Mouse (Mus musculus): ENCODE measurements around the gene Wdr54. TPM values are rescaled to one million over a fixed set of nuclear protein-coding genes. Genes with fewer than 3 reads are reported as not detected.

The Wdr54 gene
- total and polyA plus RNA-seq, 3 experiments = 1.9 to 10.3 (median 7.8) TPM

GRCm38 (mm10) chr6:83117616-83118015 is 38.6 kb downstream of the Wdr54 start:
- dilution Hi-C loops (cut with MboI; ENCODE audit: extremely low pct_ligation_motif_present, extremely low pct_unique_long_range_greater_than_20kb, low sequenced_read_pairs) = no loop called here
- Histone ChIP-seq H3K27me3 (replicated peaks) (no peaks in the 10 kb centered on the region), H3K79me2 (replicated peaks; ENCODE audit: control insufficient read depth, extremely low read depth, insufficient read depth, poor library complexity, severe bottlenecking) (peaks cover 22% of the 10 kb centered on the region), H3K4me1 (ENCODE audit: control insufficient read depth in 1 of 2, insufficient read depth in 2 of 2) (peaks cover 30 to 74% of the 10 kb centered on the region in 2 experiments), H3K36me3 (replicated peaks in 1 of 2; ENCODE audit: control insufficient read depth in 1 of 2, insufficient read depth in 1 of 2, low read length in 1 of 2) (peaks cover 15 to 30% of the 10 kb centered on the region in 2 experiments), H3K27ac (ENCODE audit: insufficient read depth, low read depth) (no peak overlapping the region), H3K4me2 (ENCODE audit: insufficient read depth, low read depth, poor library complexity, severe bottlenecking) (no peak overlapping the region), H3K9me3 (replicated peaks; ENCODE audit: low read length) (no peaks in the 10 kb centered on the region), H3K4me3 (replicated peaks in 1 of 3; ENCODE audit: low read depth in 2 of 3, low read length in 2 of 3, poor library complexity in 1 of 3) (no peak overlapping the region), H3K9ac (ENCODE audit: insufficient read depth, low read depth) (no peak overlapping the region)
- no peak for DNase-seq (ENCODE audit: extremely low read depth)
- in situ Hi-C loops (cut with MboI; ENCODE audit: low pct_ligation_motif_present, low pct_unique_long_range_greater_than_20kb, low sequenced_read_pairs) = loop anchor here (5.0 kb wide), 1 partner anchor 40 kb away; the partner anchor contains the start of genes 1700003E16Rik and Wdr54
- TF ChIP-seq ZKSCAN1 (IDR thresholded peaks at IDR 0.05; ENCODE audit: borderline replicate concordance, low read depth, low read length) (no peak), ZMIZ1 (IDR thresholded peaks at IDR 0.05; ENCODE audit: low read depth, low read length) (no peak), TBP (conservative IDR thresholded peaks at IDR 0.05; ENCODE audit: low read depth, low read length) (no peak), TCF12 (IDR thresholded peaks at IDR 0.05; ENCODE audit: low read depth, low read length) (no peak)

GRCm38 (mm10) chr6:83117165-83117438 is 39.1 kb downstream of the Wdr54 start:
- in situ Hi-C loops (cut with MboI; ENCODE audit: low pct_ligation_motif_present, low pct_unique_long_range_greater_than_20kb, low sequenced_read_pairs) = loop anchor here (5.0 kb wide), 1 partner anchor 40 kb away; the partner anchor contains the start of genes 1700003E16Rik and Wdr54
- H3K36me3 ChIP-seq (replicated peaks in 1 of 2; ENCODE audit: control insufficient read depth in 1 of 2, insufficient read depth in 1 of 2, low read length in 1 of 2) = peaks cover 15 to 32% of the 10 kb centered on the region in 2 experiments
- H3K27me3 ChIP-seq (replicated peaks) = no peaks in the 10 kb centered on the region
- no peak for DNase-seq (ENCODE audit: extremely low read depth)
- no peak overlapping the region for H3K4me2 ChIP-seq (ENCODE audit: insufficient read depth, low read depth, poor library complexity, severe bottlenecking)
- no peak overlapping the region for H3K4me3 ChIP-seq (replicated peaks in 1 of 3; ENCODE audit: low read depth in 2 of 3, low read length in 2 of 3, poor library complexity in 1 of 3)
- H3K9ac ChIP-seq (ENCODE audit: insufficient read depth, low read depth) = no peak overlapping the region; the same call in 1 of the 2 replicates
- H3K4me1 ChIP-seq (ENCODE audit: control insufficient read depth in 1 of 2, insufficient read depth in 2 of 2) = peaks cover 30 to 69% of the 10 kb centered on the region in 2 experiments
- H3K27ac ChIP-seq (ENCODE audit: insufficient read depth, low read depth) = no peak overlapping the region
- H3K79me2 ChIP-seq (replicated peaks; ENCODE audit: control insufficient read depth, extremely low read depth, insufficient read depth, poor library complexity, severe bottlenecking) = peaks cover 22% of the 10 kb centered on the region
- H3K9me3 ChIP-seq (replicated peaks; ENCODE audit: low read length) = no peaks in the 10 kb centered on the region
- dilution Hi-C loops (cut with MboI; ENCODE audit: extremely low pct_ligation_motif_present, extremely low pct_unique_long_range_greater_than_20kb, low sequenced_read_pairs) = no loop called here
- TF ChIP-seq ZC3H11A (IDR thresholded peaks at IDR 0.05; ENCODE audit: low read depth, low read length) (no peak), ZKSCAN1 (IDR thresholded peaks at IDR 0.05; ENCODE audit: borderline replicate concordance, low read depth, low read length) (no peak), POLR2AphosphoS2 (IDR thresholded peaks at IDR 0.05; ENCODE audit: low read depth, low read length) (no peak), CTCF (conservative IDR thresholded peaks at IDR 0.05 in 1 of 2, IDR thresholded peaks at IDR 0.05 in 1 of 2; ENCODE audit: low read depth in 2 of 2, low read length in 2 of 2) (no peak), NRF1 (IDR thresholded peaks at IDR 0.05; ENCODE audit: low read depth, low read length) (no peak), MAX (IDR thresholded peaks at IDR 0.05; ENCODE audit: low read length) (no peak), MAZ (IDR thresholded peaks at IDR 0.05; ENCODE audit: low read depth, low read length) (no peak), JUN (IDR thresholded peaks at IDR 0.05; ENCODE audit: insufficient read depth, low read depth, low read length) (no peak), GABPA (IDR thresholded peaks at IDR 0.05; ENCODE audit: insufficient replicate concordance, low read depth, low read length) (no peak), CHD2 (IDR thresholded peaks at IDR 0.05; ENCODE audit: low read length) (no peak), ZNF384 (IDR thresholded peaks at IDR 0.05; ENCODE audit: low read depth, low read length) (no peak), ELF1 (IDR thresholded peaks at IDR 0.05; ENCODE audit: low read depth, low read length) (no peak), ETS1 (conservative IDR thresholded peaks at IDR 0.05; ENCODE audit: low read depth, low read length) (no peak), PAX5 (IDR thresholded peaks at IDR 0.05; ENCODE audit: low read length) (no peak), MXI1 (IDR thresholded peaks at IDR 0.05; ENCODE audit: low read depth, low read length) (no peak), KAT2A (IDR thresholded peaks at IDR 0.05; ENCODE audit: insufficient replicate concordance, low read length) (no peak), UBTF (IDR thresholded peaks at IDR 0.05; ENCODE audit: low read depth, low read length) (no peak), RAD21 (IDR thresholded peaks at IDR 0.05; ENCODE audit: low read depth, low read length) (no peak)

All from CH12.LX (cell line).